Mouse (Mus musculus) testis, postnatal 10 days (tissue): ENCODE measurements around the gene Srrd.

Experiments
- DNase-seq: peaks from one replicate; pipeline ENCODE4 v3.0.0; 2021; ENCODE audit warnings: low spot score

Srrd gene

DNA sequence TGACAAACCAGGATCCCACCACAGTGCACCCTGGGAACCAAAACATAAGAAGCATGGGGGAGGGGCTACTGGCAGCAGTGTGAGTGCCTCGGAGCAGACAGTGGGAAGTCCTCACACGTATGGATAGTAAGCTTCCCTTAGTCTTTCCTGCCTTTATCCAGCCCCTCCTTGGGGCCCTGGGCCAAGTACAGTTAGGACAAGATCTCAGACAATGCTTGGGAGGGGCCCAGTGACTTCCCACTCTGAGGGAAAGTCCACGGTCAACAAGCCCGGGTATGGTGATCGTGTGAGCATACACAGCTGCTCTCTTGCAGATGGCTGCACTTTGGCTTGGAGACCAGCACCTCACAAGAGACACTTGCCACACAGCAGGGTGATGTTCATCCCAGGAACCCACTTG, 25.5 kb downstream of the Srrd start:
- no peak for DNase-seq

DNA sequence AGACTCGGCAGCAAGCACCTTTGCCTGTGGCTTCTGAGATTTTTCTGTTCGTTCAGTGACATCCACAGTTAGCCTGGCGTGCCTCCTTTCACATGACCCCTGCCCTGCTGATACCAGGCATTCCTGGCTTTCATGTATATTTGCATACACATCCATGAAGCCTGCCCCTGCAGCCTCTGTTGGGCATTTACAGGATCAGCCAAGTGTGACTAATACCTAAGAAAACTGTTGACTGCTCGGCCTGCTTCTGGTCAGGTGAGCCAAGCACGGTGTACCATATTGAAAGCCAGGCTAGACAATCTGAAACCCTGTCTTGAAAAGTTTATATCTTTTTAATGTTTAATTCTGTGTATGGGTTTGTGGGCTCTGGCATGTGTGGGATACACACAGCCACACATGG, 26.4 kb downstream of the Srrd start:
- no peak for DNase-seq

DNA sequence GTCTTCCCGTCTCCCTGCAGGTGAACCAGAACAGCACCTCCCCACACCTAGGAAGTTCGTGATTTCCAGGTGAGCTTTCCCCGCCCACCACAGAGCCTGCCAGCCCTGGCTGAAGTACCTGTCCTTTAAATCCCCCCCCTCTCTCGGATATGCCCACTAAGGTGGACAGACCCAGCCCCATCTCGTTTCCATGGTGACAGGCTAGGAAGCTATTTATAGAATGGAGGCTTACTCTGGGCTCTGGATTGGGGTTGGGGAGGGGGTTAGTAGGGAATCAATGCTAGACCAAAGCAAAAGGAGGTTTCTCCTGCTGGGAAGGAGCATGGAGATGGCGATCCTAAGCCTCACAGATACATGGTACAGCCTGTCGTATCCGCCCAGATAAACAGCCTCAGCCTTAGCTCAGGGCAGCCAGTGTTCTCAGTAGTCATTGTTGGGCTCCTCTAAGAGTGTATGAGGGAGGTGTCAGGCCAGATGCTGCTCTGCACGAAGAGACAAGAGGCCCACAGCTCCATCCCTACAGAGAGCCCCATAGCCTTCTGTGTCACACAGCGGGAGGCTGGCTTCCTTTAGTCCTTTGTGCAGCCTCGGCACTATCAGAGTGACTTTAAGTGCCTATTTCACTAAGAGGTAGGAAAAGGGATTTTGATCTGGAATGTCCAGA, 29.5 kb downstream of the Srrd start:
- no peak for DNase-seq

DNA sequence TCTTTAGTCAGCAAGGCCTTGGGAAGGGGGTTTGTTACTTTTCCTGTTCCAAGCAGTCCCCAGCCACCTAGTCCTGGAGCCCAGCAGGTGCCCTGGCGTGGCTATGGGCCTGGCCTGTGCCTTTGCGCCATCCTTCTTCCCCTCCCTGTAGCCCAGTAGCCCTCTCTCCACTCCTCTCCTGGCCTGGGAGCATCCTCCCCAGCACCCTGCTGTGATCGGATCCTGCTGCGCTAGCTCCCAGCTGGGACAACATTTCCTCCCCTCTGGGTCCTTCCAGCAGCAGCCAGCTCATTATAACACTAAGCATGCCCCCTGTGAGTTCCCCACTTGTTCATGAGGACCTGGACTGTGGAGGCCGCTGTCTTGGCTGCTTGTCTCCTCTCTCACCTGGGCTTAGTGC, 37.0 kb downstream of the Srrd start:
- DNase-seq, result no peak

DNA sequence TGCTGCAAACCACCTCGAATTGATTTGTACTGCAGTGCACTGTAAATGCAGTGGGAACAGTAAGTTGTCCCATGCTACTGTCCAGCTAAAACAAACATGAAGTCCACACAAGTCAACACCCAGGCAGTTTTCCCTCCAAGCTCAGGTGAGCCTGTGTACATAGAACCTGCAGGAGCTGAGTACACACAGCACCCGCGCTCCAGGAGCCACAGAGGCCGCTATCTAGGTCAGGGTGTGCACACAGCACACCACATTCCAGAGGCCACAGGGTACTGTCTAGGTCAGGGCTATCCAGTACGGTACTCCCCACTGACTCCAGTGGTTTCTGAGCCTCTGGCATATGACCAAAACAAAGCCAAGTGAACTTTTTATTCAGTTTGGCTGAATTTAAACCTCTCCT, 40.5 kb downstream of the Srrd start:
- DNase-seq, result no peak

DNA sequence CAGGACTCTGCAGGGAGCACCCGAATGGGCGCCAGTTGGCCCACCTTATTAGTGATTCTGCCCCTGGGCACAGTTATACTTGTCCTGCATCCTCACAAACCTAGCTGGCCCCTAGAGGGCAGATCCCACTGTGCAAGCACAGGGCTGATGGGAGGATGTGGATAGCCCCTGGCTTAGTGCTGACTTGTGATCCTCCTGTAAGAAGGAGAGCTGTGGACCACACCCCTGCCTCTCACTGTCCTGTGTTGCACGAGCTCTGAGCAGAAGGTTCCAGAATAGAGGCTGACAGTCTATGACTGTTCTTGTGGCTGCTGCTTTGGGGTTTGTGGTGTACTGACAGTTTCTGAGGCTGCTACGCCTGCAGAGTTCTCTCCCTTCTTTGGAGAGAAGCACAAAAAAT, 41.1 kb downstream of the Srrd start:
- DNase-seq, result no peak

DNA sequence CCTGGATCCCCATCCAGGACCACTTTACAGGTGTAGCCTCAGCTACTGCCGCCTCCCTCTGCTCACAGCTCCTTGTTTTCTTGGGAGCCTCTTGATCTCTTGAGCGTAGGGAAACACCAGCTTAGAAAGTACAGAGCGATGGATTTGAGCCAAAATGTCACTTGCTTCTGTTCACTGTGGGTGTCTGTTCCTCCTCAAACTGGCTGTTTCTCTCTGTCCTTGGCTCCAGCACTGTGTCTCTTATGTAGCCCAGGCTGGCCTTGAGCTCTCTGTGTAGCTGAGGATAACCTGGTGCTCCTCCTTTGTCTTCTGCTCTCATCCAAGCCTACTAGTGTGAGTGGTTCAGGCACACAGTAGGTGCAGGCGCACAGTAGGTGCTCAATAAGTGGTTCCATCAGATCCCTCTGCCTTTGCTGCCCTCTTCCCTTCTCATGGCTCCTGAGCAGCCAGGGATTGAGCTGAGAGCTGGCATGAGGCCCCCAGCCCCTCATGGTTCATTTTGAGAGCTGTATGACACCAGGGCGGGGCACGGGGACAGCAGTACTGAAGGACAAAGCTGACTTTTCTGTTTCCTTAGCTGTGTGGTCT, 42.0 kb downstream of the Srrd start:
- no peak for DNase-seq

DNA sequence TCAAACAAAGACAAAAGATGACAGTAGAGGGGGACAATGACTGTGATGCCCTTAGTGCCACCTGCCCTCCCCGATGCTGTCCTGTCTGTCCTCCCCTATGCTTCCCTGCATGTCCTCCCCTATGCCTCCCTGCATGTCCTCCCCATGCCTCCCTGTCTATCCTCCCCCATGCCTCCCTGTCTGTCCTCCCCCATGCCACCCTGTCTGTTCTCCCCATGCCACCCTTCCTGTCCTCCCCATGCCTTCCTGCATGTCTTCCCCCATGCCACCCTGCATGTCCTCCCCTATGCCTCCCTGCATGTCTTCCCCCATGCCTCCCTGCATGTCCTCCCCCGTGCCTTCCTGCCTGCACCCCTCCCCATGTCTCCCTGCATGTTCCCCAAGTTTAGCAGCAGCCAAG, 42.7 kb downstream of the Srrd start:
- DNase-seq, result no peak

DNA sequence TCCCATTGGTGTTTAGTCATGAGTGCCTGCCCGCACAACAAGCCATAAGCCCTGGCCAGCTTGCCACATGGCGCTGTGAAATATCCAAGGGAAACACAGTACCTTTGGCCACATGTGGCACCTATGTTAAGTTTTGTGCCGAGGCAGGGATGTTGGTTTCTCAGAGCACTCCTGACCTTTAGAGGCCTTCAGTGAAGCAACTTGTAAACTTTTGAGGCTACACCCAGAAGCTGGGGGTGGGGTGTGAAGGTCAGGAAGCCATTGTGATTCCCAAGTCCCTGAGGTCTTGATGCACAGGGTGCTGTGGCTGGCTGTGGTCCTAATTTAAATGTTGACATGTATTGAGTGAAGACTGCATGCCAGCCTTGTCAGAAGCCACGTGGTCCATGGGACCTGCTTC, 43.4 kb downstream of the Srrd start:
- no peak for DNase-seq

DNA sequence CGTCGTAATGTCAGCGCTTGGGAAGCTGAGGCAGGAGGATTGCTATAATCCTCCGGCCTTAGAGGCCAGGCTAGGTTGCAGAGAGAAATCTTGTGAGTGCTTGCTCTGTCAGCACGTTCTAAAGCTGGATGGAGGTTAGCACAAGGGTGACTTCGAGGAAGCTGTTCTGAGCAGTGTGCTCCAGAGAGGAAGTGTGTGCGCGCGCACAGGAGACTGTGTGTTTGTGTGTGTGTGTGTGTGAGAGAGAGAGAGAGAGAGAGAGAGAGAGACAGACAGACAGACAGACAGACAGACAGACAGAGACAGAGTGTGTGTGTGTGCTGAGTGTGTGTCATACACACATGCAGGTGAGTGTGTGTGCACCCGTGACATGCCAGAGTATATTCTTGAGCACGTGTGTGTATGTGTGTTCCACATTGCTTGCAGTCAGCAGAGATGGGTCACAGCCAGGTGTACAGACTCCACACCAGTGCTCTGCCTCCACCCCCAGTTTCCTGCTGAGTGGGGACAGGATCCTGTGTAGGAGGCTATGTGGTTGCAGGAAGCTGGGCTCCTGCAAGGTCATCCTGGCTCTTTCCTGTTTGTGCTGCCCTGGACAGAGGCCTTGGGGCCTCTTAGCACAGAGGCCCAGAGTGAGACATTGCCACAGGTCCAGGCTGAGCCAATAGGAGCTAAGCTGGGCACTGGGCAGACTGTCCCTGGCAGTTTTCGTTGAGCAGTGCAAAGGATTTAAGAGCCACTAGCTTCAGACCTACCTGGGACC, 44.4 kb downstream of the Srrd start:
- no peak for DNase-seq

DNA sequence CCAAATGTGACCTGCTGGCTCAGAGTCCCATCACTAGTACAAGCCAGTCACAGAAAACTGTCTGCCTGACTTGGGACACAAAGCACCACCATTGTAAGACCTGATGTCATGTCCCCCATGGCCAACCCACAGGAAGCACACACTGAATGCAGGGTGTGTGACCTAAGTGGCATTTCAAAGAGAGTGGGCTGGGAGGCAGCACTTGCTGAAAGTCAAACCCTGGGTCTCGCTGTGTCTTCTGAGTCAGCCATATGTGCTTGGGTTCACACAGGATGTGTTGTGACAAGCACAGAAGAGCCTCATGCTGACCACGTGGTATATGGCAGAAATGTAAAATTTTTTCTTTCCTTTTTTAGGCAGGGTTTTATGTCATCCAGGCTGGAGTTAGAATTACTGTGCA, 45.6 kb downstream of the Srrd start:
- DNase-seq, result no peak

DNA sequence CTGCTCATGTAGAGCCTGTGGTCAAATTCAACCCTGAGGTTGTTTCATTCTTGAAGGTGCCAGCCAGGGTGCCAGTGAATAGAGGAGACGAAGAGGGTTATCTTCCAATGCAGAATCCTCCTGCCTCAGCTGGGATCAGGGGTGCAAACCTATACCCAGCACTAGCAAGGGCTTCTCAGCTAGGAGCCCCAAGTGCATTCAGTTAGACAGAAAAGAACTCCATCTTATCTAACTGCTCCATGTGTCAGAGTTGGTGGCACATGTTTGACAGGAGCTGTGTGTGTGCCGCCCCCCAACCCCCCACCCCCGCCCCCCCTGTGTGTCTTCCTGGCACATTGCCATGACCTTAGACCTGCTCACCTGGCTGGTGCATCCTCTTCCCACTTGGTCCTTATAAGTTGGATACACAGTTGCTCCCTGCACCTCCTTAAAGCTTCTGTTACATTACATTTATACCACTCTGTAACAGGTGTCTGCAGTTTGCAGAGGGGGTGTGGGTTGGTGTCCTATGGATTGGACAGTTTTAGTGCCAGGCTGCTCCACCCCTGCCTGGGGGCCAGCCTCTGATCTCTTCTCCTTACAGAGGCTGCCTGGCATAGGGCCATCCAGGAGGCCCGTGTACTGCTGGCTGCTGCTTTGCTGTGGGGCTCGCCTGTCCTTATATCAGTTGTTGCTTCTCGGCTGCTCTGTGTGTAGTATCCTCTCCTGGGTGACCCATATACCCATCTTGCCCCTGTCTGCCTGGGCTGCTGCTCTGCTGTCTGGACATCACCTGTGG, 46.2 kb downstream of the Srrd start:
- DNase-seq, result no peak

DNA sequence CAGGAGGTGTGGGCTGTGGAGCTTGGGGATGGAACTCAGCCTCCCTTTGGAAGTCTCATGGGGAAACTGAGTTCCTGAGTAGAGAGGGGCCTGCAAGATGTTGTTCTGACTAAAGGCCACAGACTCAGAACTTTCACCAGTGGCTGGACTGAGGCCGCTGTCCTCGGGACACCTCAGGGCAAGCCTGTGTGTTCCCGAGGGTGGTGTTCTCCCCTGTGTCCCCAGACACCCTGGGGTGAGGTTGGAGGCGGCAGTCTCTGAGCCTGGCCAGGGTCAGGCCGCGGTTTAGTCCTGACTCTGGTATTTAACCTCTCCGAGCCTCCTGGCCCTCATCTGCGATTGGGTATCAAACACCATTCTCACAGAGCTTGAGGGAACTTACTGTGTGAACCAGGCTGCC, 47.3 kb downstream of the Srrd start:
- no peak for DNase-seq

DNA sequence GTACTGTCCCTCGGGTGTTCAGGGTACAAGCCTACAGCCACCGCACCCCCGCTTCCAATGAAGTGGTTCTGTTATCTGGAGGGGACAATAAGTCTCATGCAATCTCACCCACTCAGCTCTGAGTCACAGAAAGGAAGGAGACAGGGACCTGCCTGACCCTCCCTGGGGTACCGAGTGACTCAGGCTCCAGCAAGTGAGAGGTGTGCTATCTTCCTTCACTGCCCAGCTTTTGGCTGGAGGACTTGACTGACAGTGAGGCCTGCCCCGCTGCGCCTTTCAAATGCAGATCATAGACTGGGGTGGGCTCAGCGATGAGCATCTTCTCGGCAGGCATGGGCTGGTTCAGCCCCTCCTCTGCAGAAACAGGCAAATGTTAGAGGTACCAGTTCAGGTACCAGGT, 47.7 kb downstream of the Srrd start:
- DNase-seq, result no peak

DNA sequence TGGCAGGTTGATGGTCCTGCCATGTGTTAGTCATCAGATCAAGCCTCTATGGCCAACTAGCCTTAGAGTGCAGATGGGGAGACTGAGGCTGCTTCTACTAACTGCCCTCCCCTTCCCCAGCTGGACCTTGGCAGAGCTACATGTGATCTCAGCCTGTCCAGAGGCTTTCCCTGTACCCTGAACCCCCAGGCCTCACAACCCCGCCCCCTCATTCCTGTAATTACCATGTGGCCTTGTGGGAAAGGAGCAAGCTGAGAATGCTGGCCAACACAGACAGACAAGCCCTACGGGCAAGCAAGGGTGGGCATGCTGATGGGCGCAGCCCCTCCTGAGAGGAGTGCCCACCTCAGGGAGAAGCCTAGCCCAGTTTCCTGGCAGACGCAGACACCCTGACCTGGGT, 48.1 kb downstream of the Srrd start:
- no peak for DNase-seq

DNA sequence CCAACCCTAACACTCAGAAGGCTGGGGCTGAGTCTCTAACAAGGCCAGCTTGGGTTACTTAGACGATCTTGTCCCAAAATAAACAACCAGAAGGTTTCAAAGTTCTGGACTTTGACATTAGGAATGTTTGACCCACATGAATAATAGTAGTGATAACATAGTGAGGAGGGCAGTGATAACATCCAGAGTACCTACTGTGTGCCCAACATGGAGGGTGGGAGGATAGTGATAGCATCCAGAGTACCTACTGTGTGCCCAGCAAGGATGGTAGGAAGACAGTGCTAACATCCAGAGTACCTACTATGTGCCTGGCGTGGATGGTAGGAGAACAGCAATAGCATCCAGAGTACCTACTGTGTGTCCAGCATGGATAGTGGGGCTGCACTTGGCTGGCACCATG, 49.0 kb downstream of the Srrd start:
- DNase-seq, result no peak

DNA sequence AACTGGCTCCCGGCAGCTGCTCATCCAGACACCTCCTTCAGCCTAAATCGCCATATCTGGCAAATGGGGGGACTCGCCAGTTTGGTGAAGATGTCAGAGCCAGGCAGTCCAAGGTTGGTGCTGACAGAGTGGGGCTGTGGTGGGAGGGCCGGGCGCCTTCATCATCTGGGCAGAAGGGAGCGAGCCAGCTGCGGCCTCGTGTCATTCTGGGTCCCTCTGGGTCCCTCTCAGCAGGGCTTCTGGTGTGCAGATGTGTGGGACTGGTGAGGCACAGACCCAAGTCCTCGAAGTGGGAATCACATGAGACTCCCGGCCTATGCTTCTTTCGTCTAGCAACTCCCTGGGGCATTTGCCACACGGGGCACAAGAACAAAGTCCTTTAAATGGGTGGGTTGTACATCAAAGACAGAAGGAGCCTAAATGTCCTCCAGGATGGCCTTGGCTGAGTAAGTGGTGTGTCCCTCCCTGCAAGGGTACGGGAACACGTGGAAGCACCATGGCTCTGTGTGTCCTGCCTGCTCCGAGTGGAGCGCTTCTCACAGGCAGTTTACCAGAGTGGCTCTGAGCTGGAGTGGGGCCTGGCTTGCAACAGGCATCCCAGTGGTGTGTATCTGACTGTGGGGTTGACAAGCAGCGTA, 50.4 kb downstream of the Srrd start:
- DNase-seq, result no peak

DNA sequence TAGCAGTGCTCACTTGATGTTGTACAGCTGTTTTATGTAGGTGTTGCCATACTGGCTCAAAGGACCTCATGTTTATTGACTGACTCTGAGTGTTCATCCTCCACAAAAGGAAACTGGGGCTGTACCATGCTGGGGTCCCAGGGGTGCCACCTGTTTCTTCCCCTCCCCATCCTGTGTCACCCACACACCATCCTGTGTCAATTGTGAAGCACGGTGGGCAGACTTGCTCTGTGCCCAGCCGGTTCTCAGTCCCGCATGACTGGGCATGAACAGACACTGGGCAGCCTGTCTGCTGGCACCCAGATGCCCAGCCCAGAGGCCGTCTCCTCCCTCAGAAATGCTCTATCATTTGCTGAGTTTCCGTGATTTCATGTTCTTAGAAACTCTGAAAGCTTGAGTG, 51.0 kb downstream of the Srrd start:
- DNase-seq, result no peak

DNA sequence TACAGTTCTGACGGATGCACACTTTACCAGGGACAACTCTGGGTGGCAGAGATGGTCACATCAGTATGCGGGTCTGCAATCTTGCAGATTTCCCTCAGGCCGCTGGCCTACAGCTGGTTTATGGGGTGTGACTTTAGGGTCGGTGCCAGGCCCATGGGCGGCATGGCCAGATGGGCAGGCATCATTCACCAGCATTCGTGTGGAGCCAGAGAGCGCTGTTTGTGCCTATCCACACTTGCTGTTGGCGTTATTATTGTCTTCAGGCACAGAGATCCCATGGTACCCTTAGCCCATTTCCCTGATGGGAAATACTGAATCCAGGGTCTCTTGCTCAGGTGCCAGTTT, 52.3 kb downstream of the Srrd start:
- DNase-seq, result no peak

DNA sequence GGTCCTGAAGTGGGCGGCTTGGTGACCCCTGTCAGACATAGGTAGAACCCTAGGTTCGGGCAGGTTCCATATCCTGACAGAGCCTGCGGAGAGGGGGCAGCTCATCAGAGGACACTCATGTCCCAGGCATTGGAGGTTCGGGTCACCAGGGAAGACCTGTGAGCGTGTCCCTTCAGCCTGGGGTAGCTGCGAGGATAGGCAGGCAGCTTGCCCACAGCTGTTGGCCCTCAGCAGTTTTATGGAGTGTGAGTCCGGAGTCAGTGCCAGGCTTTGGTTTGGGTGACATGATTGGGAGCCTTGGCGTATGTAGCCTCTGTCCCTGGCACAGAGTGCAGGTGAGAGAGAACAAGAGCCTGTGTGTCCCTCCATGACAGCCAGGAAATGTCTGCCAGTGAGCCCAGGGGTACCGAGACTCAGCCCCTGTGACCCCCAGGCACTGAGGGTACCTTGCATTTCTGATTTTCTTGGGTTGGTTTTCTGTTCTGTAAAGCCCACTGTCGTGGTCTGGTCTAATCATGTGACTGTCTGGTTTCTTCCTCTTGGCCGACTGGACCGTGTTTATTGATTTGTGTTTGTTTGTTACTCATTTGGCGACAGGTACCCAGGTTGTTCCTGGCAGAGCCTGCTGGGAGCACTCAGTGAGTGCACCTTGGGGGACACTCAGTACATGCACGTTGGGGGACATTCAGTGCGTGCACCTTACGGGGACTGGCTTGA, 52.9 kb downstream of the Srrd start:
- no peak for DNase-seq

DNA sequence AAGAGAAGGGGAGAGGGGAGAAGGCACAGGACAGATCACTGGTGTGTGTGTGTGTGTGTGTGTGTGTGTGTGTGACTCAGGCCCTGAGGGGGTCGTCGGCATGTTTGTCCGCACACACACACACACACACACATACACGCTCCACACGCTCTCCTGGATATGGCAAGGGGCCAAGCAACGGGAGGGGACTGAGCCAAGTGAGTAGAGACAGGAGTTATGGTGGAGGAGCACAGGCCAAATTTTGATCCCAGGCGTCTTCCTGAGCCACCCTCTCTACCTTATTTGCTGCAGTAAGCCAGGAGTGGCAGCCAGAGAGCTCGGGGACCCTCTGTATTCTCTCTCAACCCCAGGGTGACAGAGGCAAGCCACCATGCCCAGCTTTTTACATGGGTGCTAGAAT, 53.6 kb downstream of the Srrd start:
- no peak for DNase-seq
